Mouse (Mus musculus) cortical plate, adult 2 months (tissue): ENCODE measurements at regions not wholly inside any gene's neighbourhood (a gene's known extent, or its start where the extent isn't known, plus 50 kb on each side); places are given as distances from the start of the nearest gene placed in this dataset.

Experiments
- CTCF ChIP-seq: fragments of 200-500 bp; IDR thresholded peaks from 2 replicates; pipeline ENCODE4 v1.5.1; 2011; ENCODE audit warnings: mild to moderate bottlenecking, control low read depth, low read length; ENCODE audit not compliant: insufficient read depth; ENCODE audit errors: extremely low read depth
- POLR2A ChIP-seq: fragments of 200-500 bp; IDR thresholded peaks from 2 replicates; pipeline ENCODE4 v1.6.1; 2011; ENCODE audit warnings: mild to moderate bottlenecking, low read length, control low read depth; ENCODE audit not compliant: insufficient read depth; ENCODE audit errors: extremely low read depth

- TF ChIP-seq CTCF (no peak), POLR2A (no peak)
Observed at GRCm38 (mm10) chr2:131721631-131722545, 137.7 kb downstream of the Erv3 start.
